Mouse (Mus musculus): ENCODE measurements around the gene Prmt3. TPM values are rescaled to one million over a fixed set of nuclear protein-coding genes. Genes with fewer than 3 reads are reported as not detected.

The Prmt3 gene
- 10 to 100 TPM; 27.3 to 40.1 TPM for total RNA-seq (2021)
- polyA plus RNA-seq (2012; rRNA removed) = 47.9 and 77.0 TPM in 2 replicates
- long read RNA-seq, transcript Prmt3-201 (16 exons, 2,507 nt) = major isoform, 40 of 52 reads
- long read RNA-seq, partial matches to known transcripts = 2 of 52 reads
- long read RNA-seq, other reads (novel, unspliced or antisense) = 7 of 52 reads

DNA sequence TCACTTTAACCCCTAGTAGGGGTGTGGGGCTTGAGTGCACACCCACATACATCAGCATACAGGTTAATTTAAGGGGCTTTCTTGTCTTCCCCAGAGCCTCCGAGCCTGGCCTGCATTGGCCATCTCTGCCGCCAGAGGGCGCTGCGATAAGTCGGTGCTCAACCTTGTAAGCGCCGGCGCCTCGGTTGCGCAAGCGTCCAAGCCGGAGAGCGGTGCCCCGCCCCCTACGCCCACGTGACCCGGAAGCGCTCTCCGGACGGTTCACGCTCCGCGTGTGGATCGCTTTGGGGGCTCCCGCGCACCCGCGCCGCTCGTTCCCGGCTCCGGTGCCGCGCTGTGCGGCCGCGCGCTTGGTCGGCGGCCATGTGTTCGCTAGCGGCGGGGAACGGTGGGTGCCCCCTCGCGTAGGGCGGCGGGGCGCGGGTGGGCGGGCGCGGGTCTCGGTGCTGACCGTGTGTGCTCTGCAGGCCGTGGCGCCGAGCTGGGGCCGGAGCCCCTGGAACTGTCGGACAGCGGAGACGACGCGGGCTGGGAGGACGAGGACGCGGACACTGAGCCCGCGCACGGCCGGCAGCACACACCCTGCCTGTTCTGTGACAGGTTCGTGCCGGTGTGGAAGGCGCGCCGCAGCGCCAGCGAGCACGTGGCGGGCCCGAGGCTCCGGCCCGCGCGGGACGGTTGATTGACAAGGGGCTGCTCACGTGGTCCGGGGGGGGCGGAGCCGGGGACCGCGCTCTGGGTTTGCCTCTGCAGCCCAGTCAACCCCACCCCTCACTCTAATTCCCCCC lies at the start of gene Prmt3:
Gene Prmt3, plus strand, starts transcription at position 233 of the 788 bp plus-strand sequence.
- DNase-seq = peak; percentile 96

DNA sequence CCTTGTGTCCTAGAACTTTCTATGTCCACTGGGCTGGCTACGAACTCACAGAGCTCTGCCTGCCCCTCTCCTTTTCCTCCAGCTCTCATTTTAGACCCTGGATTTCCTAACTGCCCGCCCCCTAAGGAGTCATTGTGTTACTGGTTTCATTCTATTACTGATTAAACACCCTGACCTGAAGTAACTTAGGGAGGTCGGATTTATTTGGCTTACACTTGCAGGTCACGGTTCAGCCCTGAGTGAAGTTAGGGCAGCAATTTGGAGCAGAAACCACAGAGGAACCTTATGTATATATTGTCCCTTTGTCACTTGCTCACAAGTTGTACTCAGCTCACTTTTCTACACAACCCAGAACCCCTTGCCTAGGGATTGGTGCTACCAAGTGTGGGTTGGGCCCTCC lies 43.8 kb upstream of the Prmt3 start:
- no peak for DNase-seq

- DNase-seq = no peak
These were observed 38.7 kb upstream of the Prmt3 start for GRCm38 (mm10) chr7:49739448-49739847.

- no peak for DNase-seq
These were observed 36.7 kb upstream of the Prmt3 start for GRCm38 (mm10) chr7:49741474-49741873.

GRCm38 (mm10) chr7:49741923-49742322 lies 36.2 kb upstream of the Prmt3 start:
- DNase-seq = no peak

- no peak for DNase-seq
These were observed 27.0 kb upstream of the Prmt3 start for GRCm38 (mm10) chr7:49751148-49751547.

- peak; percentile 36 for DNase-seq
These were observed 25.2 kb upstream of the Prmt3 start for GRCm38 (mm10) chr7:49752730-49753506.

GRCm38 (mm10) chr7:49754767-49755166 lies 23.4 kb upstream of the Prmt3 start:
- DNase-seq = peak; percentile 58

GRCm38 (mm10) chr7:49758934-49759571 lies 19.1 kb upstream of the Prmt3 start, which contains the start of gene Htatip2:
Htatip2 (plus strand) TSS chr7:49759115.
- peak; percentile 81 for DNase-seq

DNA sequence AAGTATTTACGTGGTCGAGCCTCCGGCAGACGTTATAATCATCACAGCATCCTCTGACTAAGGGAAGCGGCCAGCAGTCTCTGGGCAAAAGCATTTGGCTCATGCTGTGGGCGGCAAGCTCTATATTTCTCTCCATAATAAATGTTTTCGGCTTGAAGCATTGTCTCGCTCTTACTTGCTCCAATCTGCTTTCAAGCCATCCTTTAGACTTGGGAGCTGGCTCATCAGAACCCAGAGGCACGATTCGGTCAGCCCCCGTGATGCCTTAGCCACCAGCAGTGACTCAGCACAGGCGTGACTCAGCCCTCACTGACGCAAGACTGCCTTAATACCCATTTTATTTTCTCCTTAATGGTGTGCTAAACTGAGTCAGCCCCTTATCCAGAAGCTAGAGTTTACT lies 15.5 kb upstream of the Prmt3 start:
- peak; percentile 91 for DNase-seq

DNA sequence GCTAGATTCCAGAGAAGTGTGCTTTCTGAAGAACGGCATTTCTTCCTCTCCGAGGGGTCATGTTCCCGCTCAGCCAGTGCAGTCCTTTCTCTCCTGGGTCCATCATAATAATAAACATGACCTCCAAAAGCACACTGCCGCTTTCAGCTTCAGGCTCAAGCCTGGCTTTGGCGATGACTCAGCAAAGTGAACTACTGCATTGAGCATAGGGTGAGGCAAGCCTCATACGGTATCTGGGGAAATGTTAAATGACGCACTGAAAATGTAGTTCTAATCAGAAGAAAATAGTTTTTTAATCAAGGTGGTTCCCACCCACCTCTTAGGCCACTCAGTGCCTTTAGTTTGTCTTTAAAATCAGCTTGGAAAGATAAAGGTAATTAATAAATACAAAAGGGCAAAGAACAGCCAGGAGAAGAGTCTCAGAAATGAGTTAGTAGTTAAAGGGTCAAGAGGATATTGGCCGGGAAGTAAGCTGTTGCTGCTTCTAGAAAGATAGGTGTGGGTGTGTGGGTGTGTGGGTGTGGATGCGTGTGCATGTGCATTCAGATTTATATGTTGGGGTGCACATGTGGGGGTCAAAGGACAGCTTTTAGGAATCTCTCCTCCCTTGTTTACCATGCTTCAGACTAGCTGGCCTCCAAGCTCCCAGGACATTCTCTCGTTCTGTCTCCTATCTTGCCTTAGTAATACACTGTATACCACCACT lies 14.0 kb upstream of the Prmt3 start:
- DNase-seq = peak; percentile 56

DNA sequence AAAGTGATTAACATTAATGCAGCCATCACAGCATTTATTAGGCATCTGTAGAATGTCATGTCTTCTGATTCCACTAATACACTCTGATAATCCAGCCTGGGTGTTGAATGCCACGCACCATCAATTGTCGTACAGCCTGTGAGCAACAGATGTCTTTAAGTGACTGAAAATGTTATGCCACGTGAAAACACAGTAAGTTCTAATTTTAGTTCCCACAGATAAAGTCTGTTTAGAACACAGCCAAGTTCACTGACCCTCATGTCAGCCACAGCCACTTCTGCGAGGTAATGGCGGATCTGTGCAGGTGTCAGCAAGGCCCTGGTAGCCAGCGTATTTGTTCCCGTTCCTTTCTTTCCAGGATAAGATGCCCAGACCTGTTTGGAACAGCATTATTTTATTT lies 12.0 kb upstream of the Prmt3 start:
- DNase-seq = no peak

DNA sequence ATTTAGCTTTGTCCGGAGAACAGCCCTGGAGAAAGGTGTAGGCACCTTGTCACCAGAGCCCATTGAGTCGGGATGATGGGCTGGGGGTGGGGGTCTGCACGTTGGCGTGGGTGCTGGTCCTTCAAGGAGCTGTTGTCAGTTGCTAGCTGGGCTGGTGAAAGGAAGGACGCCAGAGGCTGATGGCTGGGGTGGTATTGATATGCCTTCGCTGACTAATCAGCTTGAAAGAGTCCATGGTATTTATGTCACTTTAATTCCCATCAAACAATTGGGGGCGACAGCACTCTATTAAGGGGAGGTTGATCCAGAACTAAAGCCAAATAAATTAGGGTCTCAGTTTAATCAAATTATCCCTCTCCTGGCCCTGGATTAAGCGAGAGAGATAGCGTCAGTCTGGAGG lies 9.6 kb upstream of the Prmt3 start:
- no peak for DNase-seq

DNA sequence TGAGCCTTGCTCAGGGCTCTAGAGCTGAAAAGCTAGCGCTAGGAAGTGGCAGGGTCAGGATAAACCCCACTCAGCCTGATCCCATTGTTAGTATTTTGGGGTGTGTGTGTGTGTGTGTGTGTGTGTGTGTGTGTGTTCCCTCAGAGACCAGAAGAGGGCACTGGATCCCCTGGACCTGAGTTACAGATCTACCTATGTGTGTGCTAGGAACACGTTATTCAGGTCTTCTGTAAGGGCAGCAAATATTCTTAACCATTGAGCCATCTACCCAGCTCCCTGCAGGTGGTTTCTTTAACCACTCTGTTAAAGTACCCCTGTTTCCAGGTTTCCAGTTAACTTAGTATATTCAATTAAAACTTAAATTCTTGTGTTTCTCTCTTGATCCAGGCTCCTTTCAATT lies 3.8 kb upstream of the Prmt3 start:
- no peak for DNase-seq

DNA sequence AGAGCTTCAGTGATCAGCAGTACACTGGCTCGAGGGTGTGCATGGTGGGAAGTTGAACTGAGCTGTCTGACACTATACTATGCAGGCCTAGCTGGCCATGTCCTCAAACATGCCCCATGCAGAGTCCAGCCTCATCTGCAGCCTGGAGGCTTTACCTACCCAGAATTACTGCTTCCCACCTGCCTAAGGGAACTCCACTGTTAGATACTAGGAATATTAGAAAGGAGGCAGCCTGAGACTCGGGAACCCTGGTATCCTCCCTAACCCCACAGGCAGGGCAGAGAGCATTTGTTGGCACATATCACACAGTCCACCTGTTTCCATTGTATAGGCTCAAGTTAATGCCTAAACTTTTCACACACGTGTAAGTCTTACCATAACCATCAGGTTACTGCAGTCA lies 561 bp upstream of the Prmt3 start:
- no peak for DNase-seq

- peak; percentile 11 for DNase-seq
These were observed 914 bp downstream of the Prmt3 start for GRCm38 (mm10) chr7:49778904-49779615.

DNA sequence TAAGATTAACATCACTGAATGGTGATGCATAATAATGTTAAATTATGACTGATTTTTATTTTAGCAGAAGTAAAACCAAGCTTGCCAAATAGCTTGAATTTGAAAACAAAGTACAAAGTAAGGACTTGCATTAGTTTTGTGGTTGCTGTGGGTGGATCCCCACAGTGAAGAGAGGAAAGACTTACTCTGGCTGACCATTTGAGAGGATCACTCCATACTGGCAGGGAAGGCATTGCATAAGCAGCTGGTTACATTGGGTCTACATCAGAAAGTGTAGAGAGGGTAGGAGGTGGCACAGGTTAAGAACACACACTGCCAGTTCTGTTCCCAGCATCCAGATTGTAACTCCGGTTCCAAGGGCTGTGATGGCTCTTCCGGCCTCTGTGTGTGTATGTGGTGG lies 4.9 kb downstream of the Prmt3 start:
- no peak for DNase-seq

- peak; percentile 13 for DNase-seq
These were observed 7.0 kb downstream of the Prmt3 start for GRCm38 (mm10) chr7:49785141-49785540.

GRCm38 (mm10) chr7:49786618-49787382 lies 8.7 kb downstream of the Prmt3 start:
- peak; percentile 60 for DNase-seq

DNA sequence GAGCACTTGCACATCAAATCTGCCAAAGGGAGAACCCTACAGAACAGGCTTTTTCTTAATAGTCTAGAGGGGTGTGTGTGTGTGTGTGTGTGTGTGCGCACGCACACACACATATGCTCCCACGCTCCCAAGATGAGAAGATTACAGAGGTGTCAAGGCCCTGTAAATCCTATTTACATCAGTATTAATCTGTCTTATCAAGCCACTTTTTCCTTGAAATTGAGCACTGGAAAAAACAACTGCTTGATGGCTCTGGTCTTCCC lies 9.2 kb downstream of the Prmt3 start:
- no peak for DNase-seq

DNA sequence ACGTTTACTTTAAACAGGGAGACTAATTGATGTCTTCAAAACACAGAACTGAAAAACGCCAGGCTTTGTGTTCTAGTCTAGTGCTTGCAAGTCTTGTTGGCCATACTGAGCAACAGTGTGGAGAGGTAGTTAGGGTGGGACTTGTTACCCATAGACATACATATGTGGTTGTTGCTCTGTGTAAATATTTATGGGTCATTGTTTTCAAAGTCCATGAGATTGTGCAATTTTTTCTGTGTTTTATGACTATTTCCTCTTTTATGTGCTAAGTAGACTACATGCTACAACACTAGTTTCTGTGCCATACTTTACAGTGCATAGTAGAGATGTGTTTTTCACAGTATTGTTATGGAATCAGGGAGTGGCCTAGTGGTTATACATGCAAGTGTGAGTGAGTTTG lies 16.2 kb downstream of the Prmt3 start:
- DNase-seq = no peak
